Mouse (Mus musculus): Measurements from ENCODE around the gene Efcab10.

The Efcab10 gene

DNA sequence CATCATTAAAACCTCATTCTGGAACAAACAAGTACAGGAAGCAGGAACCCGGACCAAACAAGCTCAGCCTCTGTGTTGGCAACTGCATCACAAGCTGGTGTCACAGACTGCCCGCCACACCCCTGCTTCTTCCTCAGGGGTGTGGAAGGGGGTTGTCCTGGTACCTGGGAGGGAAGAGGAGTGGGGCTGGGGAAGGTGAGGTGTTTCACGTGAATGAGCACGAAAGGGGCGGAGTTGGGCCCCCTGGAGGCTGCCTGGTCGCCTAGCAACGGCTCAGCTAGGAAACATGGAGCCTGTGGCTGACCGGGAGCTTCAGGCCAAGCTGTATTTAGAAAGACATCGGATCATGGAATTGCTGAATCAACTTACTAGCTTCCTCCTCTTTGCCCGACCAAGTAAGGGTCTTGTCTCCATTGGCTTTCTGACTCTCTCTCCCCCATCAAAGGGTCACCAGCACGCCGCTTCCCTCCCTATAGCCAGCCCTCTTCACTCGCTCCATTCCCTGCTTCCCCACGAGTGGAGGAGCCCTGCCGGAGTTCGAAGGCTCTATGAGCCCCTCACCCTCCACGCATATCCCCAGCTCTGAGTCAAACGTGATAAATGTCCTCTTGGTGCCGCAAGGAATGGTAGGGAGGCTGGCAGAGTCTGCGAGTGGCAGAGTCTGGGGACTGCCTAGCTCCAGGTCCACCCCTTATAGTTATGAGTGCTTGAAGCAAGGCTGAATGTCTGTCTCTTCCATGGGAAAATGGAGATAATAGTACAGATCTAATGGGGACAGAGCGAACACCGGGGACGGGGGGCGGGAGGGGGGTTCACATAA is at the start of gene Efcab10:
Efcab10 (plus strand) TSS at position 51 of the 820 bp plus-strand sequence.
- no peak for DNase-seq (ENCODE audit: low spot score in 2 of 2)

DNA sequence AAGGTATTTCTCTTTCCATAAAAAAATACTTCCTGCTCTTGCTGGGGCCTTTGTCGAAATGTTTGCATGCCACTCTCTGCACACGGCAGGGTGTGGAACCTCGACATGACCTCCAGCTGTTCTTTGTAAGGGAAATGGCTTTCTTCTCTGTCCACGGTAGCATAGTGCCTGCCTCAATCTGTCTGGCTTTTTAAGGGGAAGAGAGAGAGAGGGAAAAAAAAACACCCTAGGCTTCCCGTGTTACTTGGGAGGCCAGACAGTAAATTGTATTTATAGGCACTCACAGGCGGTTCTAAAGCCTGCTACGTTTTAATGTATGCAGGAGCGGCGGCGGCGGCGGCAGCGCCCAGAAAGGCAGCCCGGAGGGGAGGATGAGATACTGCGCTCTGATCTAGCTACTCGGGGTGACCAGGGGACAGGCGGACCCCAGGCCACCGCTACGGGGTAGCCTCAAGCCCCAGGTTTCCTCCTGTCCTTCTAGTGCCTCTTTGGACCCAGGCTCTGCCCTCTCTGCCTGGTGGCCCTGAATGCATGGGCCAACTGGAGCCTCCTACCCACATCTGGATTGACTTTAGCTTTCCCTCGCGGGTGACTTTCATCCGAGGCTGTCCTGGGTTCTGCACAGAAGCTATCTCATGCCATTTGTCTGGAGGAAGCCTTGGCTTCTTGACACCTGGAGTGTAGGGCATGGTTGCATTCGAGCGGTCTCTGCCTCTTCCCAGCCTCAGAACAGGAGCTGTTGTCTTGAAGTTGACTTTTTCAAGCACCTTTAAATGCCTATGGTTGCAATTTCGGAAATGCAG is 49.5 kb upstream of the Efcab10 start:
- DNase-seq (ENCODE audit: low spot score in 2 of 2) = no peak

DNA sequence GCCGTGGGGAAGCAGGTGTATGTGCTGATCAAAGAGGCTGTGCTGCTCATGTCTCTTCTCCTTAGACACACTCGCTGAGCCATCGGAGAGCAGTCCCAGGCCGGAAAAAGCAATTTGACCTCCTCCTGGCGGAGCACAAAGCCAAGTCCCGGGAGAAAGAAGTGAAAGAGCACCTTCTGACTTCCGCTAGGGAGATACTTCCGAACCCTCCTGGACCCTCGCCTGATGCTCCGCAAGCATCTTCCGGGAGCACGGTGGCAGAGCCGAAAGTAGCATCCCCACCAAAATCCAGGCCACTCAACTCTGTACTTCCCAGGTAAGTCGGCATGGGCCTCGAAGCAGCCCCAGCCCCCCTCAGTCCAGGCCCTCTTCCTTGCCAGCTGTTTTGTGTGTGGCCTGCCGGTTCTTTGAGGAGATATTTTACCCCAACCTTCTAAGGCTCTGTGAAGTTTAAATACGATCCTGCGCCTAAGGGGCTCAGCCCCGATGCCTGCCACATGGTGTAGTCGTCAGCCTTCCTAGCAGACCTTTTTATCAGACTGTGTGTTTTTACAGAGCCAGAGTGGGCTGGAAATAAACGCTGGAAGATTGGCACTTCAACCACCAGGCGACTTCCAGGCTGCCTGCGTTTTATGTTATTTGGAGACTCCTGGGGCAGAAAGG is 48.8 kb upstream of the Efcab10 start:
- no peak for DNase-seq (ENCODE audit: low spot score in 2 of 2)

DNA sequence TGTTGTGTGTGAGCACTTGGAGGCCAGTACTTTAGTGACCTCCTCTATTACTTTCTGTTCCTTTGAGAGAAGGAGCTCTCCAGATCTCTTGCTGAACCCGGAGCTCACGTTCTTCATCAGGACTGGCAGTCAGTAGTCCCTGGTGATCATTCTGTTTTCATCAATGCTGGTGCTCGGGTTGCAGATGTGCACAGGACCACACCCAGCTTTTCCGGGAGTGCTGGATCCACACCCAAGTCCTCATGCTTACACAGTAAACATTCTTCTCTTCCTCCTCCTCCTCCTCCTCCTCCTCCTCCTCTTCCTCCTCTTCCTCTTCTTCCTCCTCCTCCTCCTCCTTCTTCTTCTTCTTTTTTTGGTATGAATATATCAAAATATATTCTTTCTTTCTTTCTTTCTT is 42.0 kb upstream of the Efcab10 start:
- DNase-seq (ENCODE audit: low spot score in 2 of 2) = no peak

DNA sequence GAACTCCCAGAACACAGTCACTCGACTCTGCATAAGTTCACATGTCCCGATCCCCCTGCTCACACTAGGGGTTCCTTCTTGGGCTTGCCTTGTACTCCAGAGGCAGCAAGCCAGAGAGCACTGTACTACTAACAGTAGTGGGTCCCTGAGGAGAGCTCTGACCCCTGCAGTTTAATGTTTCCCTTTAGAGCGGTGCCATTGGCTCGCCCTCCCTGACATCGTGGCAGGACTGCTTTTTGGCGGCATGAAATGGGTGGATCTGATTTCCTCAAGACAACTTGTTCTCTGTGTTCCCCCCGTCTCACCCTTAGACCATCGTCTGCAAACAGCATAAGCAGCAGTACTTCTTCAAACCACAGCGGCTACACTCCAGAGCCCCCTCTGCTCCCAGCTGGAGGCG is 36.3 kb upstream of the Efcab10 start:
- no peak for DNase-seq (ENCODE audit: low spot score in 2 of 2)

DNA sequence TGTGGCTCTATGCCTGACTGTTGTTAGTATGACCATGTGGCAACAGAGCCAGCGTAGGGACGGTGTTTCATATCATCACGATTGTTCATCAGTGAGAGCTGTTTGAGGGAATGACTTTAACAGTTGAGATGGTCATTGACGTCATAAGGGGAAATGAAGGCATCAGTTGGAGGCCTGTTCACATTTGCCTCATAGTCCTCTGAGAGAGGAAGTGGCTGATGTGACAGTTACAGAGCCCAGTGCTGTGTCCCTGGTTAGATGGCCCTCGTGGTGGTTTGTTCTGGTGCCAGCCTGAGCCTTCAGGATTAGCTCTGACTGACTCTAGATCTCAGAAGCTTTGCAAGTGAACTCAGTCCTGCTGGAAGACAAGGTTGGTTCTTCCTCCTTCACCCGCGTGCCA is 35.4 kb upstream of the Efcab10 start:
- DNase-seq (ENCODE audit: low spot score in 2 of 2) = no peak

DNA sequence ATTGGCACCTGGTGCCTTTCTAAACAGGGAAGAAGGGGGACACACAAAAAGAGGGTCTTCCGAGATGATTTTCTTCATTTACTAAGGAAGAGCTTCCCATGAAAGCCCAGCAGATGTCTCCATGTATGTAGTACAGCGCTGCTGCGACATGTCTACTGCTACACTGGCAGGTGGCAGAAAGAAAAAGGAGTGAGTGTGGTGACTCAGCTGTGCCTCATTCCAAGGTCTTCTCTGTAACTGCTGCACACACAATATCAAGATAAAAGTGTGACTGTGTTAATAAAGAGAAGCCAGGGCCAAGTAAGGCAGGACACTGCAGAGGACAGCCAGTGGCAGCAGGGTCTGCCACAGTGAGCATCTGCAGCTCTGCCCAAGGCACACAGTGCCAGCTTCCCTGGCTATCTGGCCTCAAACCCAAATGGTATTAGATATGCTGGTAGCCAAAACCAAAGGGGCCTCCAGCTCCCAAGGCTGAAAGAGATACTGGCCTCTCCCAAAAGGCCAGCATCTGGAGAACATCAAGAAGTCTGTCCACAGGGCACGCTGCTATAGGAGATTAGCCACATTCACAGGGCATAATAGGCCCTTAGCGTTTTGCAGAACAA is 34.7 kb upstream of the Efcab10 start:
- DNase-seq (ENCODE audit: low spot score in 2 of 2) = no peak

DNA sequence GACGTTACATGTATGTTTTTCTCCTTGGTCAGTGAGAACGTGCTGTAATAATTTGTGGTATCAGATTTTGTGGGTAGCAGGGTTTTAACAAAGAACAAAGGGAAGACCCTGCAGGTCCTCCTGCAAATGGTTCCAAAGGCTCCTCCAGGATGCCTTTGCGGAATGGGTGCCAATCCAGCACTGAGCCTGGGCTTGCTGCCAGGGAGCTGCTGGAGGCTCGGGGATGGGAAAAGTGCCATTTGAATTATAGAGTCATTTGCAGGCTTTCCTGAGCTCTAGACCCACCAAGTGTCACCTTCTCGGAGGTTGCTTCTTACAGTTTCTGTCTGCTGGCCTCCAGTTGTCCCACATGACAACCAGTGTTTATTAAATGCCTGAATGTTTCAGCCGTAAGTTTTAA is 33.9 kb upstream of the Efcab10 start:
- no peak for DNase-seq (ENCODE audit: low spot score in 2 of 2)

DNA sequence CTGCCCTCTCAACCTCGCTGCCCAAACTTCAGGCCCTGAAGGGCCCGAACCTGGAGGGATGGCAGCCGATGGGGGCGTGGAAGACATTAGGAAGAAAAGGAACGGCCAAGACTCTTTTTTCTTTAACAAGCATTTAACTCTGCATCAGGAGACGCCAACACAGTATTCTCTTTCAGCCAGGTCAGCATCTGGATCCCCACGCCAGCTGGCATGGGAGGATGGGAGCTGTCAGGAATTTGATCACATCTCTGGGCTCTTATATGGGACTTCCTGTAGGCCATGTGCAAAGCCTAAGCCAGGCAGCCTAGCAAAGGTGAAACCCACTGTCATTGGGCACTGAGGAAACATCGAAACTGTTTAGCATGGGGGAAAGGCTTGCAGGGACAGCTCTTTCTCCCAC is 30.1 kb upstream of the Efcab10 start:
- no peak for DNase-seq (ENCODE audit: low spot score in 2 of 2)

DNA sequence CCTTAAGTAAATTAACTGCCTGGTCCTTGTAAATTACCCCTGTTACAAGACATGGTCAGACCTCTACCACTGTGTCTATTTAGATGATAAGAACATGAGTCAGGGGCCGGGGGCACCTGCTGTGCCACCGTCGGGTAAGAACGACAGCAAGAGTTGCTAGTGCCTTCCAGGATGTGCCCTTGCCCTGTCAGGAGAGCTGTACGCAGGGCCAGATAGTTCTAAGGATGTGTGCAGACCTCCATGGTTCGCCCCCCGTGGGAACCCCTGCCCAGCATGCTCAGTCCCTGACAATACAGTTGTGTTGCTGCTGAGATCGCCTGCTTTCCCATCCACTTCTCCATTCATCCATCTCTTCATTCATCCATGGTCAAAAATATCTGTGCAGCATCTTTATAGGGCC is 29.5 kb upstream of the Efcab10 start:
- DNase-seq (ENCODE audit: low spot score in 2 of 2) = no peak

DNA sequence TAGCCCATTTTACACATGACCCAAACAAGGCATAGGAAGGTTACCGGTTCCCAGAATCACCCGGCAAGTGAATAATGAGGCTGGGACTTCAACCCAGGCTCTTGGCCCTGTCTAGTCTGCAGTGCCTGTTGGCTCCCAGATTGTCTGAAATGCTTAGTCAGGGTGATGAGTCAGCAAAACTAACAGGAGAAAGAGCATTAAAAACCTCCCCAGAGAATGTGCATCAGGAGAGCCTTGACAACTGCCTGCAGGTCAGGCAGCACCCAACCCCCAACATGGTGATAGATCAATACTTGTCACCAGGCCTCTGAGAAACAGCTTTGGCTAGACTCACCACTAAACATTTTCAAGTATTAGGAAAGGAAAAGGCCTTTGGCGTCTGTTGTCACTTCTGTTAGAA is 25.1 kb upstream of the Efcab10 start:
- DNase-seq (ENCODE audit: low spot score in 2 of 2) = no peak

DNA sequence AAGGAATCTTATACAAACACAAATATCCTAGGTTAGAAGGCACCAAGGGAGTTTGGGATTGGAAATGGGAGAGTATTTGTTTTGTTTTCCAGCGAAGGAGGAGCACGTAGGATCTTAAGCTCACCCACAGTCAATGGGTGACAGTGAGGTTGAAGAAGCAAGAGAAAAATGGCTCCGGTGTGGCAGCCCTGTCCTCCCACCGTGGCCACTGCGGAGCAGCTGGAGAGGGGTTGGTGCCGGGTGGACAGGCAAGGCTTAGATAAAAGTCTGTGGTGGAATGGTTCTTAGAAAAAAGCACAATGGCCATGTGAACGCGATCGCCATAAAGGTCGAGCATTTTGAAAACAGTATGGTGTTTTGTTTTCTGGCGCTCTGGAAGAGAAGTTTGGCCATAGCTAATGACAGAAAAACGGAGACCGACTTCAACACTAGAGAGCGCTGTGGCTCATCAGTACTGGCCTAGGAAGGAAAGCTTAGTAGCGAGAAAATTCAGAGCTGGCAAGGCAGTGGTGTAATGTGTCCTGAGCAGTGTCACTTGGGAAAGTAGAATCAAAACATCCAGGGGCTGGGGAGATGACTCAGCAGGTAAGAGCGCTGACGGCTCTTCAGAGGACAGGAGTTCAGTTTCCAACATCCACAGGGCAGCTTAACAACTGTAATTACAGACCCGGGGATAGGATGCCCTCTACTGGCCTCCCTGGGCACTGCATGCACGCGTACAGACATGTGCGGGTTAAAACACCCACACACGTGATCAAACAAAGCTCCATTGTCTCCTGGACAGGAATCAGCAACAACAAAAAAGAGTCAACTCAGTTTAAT is 14.8 kb upstream of the Efcab10 start:
- DNase-seq (ENCODE audit: low spot score in 2 of 2) = peak; percentile 34 to 45

DNA sequence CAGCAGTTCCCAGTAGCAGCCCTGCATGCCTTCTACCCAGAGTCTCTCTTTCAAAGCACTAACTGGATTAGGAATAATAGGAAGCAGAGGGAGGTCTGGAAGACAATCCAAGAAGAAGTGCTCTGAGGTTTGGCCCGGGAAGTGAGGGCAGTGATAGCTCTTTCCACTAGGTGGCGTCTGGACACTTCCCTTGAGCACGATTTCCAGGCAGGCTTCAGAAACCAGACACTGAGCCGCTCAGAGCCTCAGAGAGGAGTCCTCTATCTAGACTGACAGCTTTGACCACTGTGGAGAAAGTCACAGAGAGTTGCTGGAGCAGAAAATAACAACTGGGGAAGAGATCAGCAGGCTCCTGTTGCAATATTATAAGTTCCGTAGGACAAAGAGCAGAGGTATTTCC is 5.8 kb upstream of the Efcab10 start:
- peak in 1 of 2 experiments; percentile 32 for DNase-seq (ENCODE audit: low spot score in 2 of 2)

DNA sequence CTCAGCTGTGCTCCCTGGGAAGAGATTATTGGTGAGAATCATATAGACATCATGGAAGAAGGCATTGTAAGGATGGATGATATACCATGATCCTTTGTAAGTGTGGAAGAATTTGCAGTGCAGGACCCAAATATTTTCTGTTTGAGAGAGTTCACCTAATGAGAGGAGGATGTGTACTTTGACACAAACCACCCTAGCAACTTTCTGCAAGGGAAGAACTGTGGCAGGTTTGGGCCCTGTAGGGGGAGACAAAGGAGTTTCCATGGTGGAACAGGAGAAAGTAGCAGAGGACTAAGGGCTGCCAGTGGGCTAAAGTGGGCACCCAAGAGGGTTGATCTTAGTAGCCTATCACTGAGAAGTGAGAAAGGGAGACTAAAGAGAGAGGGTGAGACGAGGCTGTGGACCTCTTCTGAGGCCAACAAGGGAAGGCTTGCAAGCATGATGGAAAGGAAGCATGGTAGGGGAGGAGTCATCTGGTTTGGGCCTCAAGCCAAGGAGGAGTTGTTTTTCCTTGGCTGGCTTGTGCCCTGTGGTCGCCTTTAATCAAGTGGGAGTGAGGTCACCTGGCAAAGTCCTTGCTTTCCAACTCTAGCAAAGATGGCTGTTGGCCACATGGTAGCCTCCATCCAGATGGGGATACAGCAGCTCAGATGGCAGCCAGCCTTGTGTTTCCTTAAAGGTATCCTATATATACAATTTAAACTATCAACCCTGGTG is 3.7 kb upstream of the Efcab10 start:
- DNase-seq (ENCODE audit: low spot score in 2 of 2) = no peak

DNA sequence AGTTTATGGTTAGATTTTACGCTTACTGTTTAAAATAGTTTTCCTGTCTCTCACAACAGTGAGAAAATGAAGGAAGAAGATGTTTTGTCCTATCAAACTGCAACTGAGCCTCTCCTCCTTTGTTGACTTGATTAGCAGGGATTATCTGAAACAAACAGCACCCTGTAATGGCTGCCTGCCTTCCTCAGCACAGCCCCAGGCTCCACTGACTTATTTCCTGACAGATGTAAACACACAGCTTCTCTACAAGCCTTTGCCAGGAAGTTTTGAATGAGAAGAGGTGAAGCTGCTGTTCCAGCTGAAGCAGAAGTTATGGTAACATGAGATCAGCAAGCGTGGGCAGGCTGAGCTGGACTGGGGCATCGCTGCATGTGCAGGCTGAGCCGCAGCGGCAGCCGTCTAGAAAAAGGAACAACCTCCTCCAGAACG is 8.6 kb downstream of the Efcab10 start:
- DNase-seq (ENCODE audit: low spot score in 2 of 2) = no peak

DNA sequence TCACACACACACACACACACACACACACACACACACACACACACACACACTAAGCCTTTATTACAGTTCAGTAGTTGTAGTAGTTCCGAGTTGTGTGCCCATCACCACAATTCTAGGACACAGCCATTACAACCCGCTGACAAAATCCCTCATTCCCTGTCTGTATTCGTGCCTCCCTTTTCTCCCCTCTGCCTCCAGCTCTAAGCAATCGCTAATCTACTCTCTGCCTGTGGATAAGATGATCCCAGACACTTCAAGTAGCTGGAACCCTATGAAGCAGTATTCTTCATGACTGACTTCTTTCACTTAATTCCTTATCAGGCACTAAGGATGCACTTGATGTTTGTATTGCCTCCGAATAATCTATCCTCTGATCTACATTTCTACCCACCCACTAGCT is 10.3 kb downstream of the Efcab10 start:
- DNase-seq (ENCODE audit: low spot score in 2 of 2) = no peak

DNA sequence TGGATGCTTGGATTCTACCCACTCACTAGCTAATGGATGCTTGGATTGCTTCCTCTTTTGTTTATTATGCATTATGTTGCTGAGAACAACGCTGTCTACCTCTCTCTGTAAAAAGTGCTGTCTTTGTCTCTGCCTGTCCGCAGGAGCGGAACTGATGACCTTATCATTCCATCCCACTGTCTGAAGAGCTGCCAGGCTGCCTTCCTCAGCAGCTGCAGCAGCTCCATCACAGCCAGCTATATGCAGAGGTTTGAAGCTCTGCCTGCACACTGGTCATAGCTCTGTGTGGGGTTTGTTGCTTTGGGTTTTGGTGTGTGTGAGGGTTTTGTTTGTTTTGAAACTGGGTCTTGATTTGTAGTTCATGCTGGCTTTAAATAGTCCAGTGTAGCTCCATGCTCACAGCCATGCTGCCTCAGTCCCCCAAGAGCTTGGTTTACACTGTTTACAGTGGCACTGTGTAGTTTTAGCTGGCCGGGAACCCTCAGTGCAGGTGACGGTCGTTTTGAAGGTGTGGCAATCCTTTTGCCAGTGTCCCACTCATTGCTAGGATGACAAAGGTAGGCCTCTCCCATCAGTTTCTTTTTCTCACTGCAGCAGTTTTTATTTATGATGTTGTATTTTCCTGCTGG is 10.9 kb downstream of the Efcab10 start:
- no peak for DNase-seq (ENCODE audit: low spot score in 2 of 2)

DNA sequence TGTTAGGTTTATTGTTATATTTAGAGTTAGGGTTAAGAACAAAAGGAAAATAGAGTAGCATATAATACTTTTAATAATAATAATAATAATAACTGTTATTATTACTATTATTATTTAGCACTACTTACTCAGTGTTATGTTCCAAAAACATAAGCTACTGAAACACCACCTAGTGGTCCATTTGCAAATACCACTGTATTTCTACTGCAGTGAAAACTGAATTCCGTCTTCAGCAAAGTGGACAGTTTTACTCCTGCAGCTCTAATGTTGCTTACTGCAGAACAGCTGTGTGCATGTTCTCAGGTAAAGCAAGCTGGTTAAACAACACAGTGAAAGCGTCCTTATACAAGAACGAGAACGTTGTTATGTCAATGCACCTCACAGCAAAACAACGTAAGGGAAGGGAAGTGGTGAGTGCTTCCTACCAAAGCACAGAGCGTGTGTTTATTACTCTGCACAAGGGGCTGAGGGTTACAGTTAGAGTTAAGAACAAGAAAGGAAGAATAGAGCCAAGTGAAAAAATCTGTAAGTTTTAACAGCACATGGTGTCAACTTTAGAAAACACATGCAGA is 17.0 kb downstream of the Efcab10 start:
- DNase-seq (ENCODE audit: low spot score in 2 of 2) = no peak

DNA sequence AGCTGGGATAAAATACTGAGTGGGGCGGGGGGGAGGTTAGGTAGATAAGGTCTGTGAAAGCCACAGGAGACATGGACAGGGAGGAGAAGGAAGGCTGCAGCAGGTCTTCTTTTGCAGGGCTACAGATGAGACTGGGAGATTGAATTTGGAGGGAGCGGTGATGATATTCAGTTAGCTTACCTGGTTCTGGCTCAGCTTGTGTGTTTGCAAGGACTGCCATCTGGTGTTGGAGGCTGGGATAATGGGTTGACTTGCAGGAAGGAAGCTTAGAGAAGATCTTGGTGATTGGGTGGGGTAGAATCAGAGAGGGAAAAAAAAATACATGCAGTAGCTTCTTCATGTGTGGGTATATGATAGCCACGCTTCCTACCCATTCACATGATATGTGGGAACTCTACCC is 29.7 kb downstream of the Efcab10 start:
- no peak for DNase-seq (ENCODE audit: low spot score in 2 of 2)

DNA sequence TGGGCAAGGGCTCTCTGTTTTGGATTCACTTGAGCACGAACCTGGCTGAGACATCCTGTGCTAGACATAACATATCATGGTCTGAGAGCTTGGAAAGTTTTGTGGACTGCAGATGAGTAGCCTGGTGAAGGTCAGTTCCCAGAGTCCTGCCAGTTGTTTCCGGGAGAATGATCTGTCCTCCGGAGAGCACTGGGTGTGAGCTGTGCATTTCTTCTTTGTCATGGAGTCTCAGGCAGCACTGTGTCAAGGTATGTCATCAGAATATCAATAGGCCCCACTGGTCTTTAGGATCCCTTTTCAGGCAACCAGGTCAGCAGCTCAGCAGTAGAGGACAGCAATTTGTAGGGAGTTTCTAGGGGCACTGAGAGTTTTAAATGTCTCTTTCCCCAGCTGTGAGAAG is 32.6 kb downstream of the Efcab10 start:
- DNase-seq (ENCODE audit: low spot score in 2 of 2) = no peak

Data from spleen, postnatal 36 days (tissue).